Mouse (Mus musculus) cerebellum, postnatal 4 days (tissue): Measurements from ENCODE around the gene Lrrc20.

ENCODE experiments used
- DNase-seq, 2 experiments: peaks; one replicate each; pipeline ENCODE4 v3.0.0; 2022; ENCODE audit warnings: low spot score in 2 of 2, mixed read lengths in 1 of 2

Gene Lrrc20

GRCm38 (mm10) chr10:61473640-61474039 lies 2.0 kb upstream of the Lrrc20 start:
- DNase-seq: no peak

- no peak for DNase-seq
Measured at GRCm38 (mm10) chr10:61474344-61474743, 1.3 kb upstream of the Lrrc20 start.

- no peak for DNase-seq
Measured at GRCm38 (mm10) chr10:61476440-61477165, 1.0 kb downstream of the Lrrc20 start.

- no peak for DNase-seq
Measured at GRCm38 (mm10) chr10:61479461-61479860, 3.9 kb downstream of the Lrrc20 start.

GRCm38 (mm10) chr10:61479927-61480326 lies 4.3 kb downstream of the Lrrc20 start:
- no peak for DNase-seq

DNA sequence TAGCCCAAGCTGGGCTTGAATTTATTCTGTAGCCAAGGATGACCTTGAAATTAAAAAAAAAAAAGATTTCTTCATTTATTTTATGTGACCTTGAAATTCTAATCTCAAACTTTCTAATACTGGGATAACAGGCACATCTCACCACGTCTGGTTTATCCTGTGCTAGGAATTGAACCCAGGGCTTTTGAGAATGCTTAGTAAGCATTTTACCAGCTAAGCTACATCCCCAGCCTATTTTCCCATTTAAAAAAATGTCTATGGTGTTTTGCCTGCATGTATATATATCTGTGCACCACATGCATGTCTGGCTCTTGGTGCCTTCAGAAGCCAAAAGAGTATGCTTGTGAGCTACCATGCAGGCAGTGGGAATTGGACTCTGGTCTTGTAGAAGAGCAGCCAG lies 4.9 kb downstream of the Lrrc20 start:
- DNase-seq: no peak

- DNase-seq: no peak
Measured at GRCm38 (mm10) chr10:61482771-61483170, 7.2 kb downstream of the Lrrc20 start.

- no peak for DNase-seq
Measured at GRCm38 (mm10) chr10:61484801-61485200, 9.2 kb downstream of the Lrrc20 start.

DNA sequence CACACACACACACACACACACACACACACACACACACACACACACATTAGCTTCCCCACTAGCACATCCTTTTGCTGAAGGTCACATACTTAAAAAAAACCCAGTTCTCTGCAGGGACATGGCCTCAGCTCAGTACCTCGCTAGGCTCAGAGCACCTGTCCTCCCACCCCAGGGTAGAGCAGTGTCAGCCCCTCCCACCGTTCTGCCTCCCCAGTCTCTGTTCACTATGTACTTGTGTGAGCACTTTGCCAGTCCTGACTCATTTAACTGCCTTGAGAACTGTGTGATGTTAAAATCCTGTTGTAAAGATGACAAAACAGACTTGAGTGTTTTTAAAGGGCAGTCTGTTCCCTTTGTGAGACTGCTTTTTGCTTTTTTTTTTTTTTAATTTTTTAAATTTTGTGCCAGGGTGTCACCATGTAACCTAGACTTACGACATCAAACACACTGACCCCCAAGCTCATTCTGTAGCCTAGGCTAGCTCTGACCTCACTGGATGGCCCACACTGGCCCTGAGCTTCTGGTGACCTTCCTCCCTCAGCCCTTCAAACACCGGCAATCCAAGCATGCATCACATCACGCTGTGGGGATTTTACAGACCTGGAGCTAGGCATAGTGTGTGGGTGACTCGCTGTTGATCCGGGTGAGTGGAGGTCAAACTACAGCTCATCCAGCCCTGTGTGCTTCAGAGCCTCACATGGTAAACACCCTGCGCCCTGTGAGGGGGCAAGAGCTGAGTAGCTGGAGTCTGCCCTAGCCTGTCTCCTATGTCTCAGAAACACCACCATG lies 11.1 kb downstream of the Lrrc20 start:
- DNase-seq: no peak

- DNase-seq: no peak
Measured at GRCm38 (mm10) chr10:61488522-61489110, 13.0 kb downstream of the Lrrc20 start.

DNA sequence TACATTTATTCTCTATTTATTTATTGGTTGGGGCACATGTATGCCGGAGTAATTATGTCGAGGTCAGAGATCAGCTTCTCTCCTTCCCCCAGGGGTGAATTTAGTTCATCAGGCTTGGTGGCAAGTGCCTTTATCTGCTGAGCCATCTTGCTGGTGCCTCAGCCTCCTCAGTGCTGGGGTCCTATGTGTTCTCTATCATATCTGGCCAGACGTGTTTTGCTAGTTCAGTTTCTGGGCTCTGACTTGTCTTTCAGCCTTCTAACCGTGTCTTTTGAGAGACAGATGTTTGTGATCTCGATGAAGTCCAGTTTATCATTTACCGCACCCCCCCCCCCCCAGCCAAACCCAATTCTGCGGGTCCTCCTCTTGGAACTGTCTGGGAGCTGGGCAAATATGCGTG lies 16.0 kb downstream of the Lrrc20 start:
- no peak for DNase-seq

- peak; percentile 63 to 80 for DNase-seq
Measured at GRCm38 (mm10) chr10:61492040-61492439, 16.4 kb downstream of the Lrrc20 start.

GRCm38 (mm10) chr10:61495461-61495860 lies 19.9 kb downstream of the Lrrc20 start:
- DNase-seq: no peak

- DNase-seq: no peak
Measured at GRCm38 (mm10) chr10:61496231-61496630, 20.6 kb downstream of the Lrrc20 start.

GRCm38 (mm10) chr10:61499505-61500466 lies 24.2 kb downstream of the Lrrc20 start:
- no peak for DNase-seq

DNA sequence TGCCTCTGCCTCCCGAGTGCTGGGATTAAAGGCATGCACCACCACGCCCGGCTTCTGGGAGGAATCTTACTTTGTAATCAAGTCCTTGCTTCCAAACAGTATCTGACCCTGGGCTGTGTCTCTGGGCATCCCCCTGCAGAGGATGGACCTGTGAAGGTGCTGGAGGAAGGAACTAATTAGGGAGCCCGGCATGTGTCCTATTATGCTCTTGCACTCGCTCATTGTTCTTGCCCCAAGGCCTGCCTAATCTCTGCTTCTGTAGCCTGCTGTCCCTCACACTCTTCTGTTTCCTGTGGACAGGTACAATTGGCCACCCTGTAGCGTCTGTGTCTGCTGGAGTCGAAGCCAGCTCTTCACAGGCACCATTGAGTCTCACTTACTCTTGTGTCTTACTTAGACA lies 25.2 kb downstream of the Lrrc20 start:
- no peak for DNase-seq

- DNase-seq: no peak
Measured at GRCm38 (mm10) chr10:61504073-61504472, 28.5 kb downstream of the Lrrc20 start.

DNA sequence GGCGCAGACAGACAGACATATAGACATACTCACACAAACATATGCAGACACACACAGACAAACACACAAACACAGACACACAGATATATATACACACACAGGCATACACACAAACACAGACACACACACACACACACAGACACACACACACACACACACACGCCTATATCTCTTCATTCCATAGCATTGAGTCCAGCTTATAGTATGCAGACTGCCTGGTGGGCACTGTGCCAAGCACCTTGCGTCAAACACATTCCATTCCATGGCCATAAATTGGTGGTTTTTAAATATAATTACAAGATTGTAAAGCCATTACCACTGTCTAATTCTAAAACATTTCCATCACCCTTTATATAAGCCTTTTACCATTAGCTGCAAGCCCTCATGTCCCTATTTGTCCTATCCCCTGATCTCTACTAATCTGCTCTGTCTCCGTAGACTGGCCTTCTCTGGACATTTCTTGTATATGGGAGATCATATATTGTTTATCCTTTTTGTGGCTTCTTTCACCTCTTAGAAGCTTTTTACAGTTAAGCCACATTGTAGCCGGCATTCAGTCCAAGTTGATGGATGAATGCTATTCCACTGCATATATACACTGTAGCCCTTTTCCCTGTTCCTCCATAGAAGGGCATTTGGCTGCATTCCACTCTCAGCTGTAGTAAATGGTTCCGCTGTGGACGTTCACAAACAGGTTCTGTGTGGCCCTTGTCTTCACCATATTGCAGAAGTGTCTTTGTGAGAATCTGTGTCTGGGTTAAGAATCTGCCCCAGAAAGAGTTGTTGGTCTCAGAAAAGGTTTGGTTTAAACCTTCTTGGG lies 31.0 kb downstream of the Lrrc20 start:
- no peak for DNase-seq

DNA sequence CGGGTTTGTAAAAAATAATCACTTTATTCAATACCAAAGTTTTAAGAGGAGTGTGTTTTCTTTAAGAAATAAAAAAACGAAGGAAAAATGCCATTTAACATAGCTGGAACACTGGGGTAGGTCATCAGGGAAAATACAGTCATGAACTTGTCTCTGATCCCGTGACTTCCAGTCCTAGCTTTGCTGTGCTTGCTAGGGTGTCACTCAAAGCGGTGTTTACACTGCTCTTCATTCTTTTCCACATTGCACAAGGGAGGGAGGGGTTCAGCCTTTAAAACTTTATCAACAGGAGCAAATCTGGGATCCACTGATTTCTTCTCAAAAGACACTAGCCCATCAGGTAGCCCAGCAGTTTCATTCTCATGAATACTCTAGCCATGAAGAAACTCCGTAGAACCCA lies 34.3 kb downstream of the Lrrc20 start:
- no peak for DNase-seq

DNA sequence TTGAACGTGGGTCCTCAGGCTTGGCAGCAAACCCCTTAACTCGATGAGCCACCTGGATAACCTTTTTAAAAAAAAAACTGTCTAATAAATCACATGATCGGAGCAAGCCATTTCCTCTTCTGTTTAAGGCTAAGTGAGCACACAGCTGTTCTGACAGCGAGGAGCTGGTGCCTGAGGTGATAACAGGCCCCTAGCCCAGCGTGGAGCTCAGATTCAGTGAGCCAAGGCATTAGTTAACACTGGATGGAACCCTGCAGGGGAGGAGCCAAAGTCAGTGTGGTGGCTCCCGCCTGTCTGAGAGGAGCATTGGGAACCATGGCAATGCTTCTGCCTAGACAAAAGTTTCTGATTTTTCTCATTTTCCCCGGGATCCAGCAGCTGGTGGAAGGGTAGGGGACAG lies 35.2 kb downstream of the Lrrc20 start:
- DNase-seq: no peak
